Mouse (Mus musculus) large intestine, adult 2 months (tissue): ENCODE results near the gene Pced1b. TPM values are rescaled to one million over a fixed set of nuclear protein-coding genes. Genes with fewer than 3 reads are reported as not detected.
"Not testable (repeated sequence)": the region's sequence is repeated elsewhere in the genome, so short reads cannot be mapped to it uniquely, and the experiment has no call there.

Experiments used
- DNase-seq: peaks from one replicate; pipeline ENCODE4 v3.0.0-alpha.2; 2012; ENCODE audit warnings: low read depth, low spot score
- WGBS: fragments of 180-500 bp; shearing (Covaris S2); methylation state at CpG from one replicate; pipeline ENCODE4 v1.1.7; 2018; 5-methylcytosine and 5-hydroxymethylcytosine counted together
- polyA plus RNA-seq: library from polyadenylated mRNA; depleted of rRNA; stranded (reverse); fragments of >200 nt; gene quantifications from 2 replicates; pipeline ENCODE4 v1.2.3, GENCODE M21; 2012

The Pced1b gene
- polyA plus RNA-seq, 1 experiment: 5.3 TPM

GRCm38 (mm10) chr15:97360842-97361770, 114.2 kb downstream of the Pced1b start:
- no peak for DNase-seq
- WGBS: 78% methylated on average over 23 of the region's 23 CpGs

- DNase-seq: no peak
- WGBS: 60% methylated on average over 8 of the region's 8 CpGs
These were observed 114.9 kb downstream of the Pced1b start for GRCm38 (mm10) chr15:97361771-97362171.

- WGBS: 58% methylated on average over 3 of the region's 3 CpGs
- DNase-seq: not testable (repeated sequence)
These were observed 117.4 kb downstream of the Pced1b start for GRCm38 (mm10) chr15:97364271-97364670.

DNA sequence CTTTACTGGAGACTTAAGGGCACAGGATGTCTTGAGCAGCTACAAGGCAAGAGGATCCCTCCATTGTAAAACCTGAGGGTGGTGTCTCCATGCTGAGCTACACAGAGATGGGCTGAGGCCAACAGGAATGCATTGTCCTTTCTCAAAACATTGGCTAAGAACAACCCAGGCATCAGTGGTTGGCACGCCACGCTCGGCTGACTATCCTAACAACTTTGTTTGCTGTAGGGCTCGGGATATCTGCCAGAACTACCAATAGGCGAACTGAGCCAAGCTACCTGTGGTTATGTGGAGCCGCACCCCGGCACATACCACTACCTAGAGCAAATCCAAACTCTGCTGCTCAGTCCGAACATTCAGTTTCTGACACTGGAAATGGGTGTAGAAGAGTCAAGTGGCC, 118.1 kb downstream of the Pced1b start:
- DNase-seq: no peak
- 54% methylated on average over 8 of the region's 8 CpGs for WGBS

GRCm38 (mm10) chr15:97368035-97368608, 121.2 kb downstream of the Pced1b start:
- WGBS: 93% methylated on average over 9 of the region's 9 CpGs
- DNase-seq: no peak

GRCm38 (mm10) chr15:97368631-97369030, 121.7 kb downstream of the Pced1b start:
- no peak for DNase-seq
- 68% methylated on average over 7 of the region's 7 CpGs for WGBS

DNA sequence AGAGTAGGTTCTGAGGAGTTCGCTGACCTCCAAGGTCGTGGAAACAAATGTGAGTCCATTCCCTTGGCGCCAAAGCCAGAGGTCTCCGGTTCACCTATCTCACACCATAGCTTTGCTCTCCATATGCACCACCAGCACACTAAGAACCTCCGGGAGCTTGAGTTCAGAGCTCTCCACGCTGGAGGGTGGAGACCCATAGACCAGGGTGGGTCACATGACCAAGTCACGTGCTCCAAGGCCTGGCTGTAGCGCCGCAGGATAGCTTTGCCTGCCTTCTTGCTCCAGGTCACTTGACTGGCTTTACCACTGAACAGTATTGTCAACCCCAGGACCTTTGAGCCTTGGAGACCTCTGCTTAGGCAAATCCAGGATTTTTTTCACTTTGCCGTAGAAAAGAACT, 122.2 kb downstream of the Pced1b start:
- DNase-seq: no peak
- 87% methylated on average over 10 of the region's 10 CpGs for WGBS

GRCm38 (mm10) chr15:97370880-97371279, 124.0 kb downstream of the Pced1b start:
- WGBS: 98% methylated on average over 7 of the region's 7 CpGs
- DNase-seq: no peak

GRCm38 (mm10) chr15:97372043-97372442, 125.1 kb downstream of the Pced1b start:
- WGBS: 81% methylated on average over 3 of the region's 3 CpGs
- DNase-seq: not testable (repeated sequence)

DNA sequence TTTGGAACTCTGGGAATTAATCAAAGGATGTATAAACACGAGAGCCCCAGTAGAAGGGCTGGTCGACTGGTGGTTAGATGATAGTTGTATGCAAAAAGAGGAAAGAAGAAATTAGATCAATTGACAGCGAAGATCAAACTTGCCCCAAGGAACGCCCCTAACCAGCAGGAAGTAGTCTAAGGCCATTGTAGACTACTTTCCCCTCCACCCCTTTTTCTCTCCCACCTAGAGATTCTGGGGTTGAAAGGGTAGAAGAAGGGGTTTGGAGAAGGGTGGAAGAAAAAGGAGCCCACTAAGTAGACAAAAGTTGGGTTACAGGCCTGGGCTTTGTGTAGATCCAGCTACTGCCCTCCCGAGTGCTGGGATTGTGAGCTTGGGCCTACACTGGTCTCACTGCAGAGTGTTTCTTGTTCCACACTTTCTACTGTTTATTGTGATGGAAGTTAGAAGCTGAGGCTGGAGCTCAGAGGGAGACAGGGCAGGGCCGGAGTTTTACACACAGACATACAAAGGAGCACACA, 125.8 kb downstream of the Pced1b start:
- no peak for DNase-seq
- WGBS: 77% methylated on average over 6 of the region's 6 CpGs

GRCm38 (mm10) chr15:97373203-97374084, 126.5 kb downstream of the Pced1b start:
- no peak for DNase-seq
- 43% methylated on average over 25 of the region's 25 CpGs for WGBS

- no peak for DNase-seq
- 83% methylated on average over 8 of the region's 8 CpGs for WGBS
These were observed 127.4 kb downstream of the Pced1b start for GRCm38 (mm10) chr15:97374085-97374844.

DNA sequence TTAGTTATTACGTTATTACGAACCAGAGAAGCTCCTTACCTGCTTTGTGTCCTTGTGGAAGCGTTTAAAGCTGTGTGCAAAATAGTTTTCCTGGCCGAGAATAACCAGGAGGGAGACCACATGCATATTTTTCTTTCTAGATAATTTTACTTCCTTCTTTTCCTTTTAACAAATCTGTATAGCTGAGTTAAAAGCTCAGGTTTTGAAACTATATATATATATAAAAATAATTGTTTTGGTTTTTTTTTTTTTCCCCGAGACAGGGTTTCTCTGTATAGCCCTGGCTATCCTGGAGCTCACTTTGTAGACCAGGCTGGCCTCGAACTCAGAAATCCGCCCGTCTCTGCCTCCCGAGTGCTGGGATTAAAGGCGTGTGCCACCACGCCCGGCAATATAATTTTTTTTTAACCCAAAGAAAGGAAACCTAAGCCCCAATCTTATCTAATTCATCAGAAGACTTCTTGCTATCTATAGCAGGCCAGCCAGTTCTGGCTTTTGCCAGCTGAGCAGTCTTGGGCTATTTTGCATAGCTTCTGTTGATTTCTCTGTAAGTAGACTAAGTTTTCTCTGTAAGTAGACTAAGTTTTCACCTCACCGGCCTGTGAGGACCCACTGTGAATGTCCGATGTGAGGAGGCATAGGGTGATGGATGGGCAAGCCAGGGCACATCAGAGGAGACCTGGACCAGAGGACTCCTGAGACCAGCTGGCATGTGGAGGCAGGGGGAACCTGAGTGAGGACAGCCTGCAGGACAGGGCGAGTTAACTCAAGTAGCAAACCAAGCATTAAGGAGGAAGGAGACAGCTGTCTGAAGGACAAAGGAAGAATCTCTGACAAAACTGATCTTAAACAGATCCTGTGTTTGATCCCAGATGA, 128.2 kb downstream of the Pced1b start:
- 85% methylated on average over 15 of the region's 15 CpGs for WGBS
- DNase-seq: no peak

DNA sequence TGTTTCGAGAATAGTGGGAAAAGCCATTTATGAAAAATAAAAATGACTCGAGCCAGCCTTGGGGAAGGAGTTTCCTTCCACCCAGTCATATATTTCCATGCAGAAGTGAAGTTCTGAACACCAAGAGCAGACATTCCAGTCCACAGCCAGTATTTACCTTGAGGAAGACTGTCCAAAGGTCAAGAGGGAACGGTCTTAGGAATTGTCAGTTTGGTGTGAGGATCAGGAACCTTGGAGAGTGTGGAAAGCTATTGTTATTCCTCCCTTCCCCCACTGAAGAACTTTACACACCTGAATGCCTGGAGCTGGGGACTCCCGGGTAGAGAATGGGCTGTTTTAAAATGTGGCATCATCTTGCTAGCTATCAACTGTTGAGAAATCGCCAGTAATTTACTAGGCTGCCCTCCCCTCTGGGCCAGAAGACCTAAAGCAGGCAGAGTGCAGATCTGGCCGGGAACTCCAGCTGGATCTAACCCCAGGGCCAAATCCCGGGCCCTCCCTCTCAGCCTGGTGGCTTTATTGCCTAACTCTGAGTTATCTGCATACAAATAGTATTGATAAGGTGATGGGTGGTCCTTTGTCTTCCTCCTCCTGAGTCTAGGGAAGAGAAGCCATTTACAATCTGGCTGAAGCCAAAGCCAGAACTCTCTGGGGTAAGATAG, 129.3 kb downstream of the Pced1b start:
- no peak for DNase-seq
- 25% methylated on average over 7 of the region's 7 CpGs for WGBS

- DNase-seq: no peak
- 27% methylated on average over 19 of the region's 19 CpGs for WGBS
These were observed 129.9 kb downstream of the Pced1b start for GRCm38 (mm10) chr15:97376792-97377222.

GRCm38 (mm10) chr15:97378061-97378460, 131.2 kb downstream of the Pced1b start:
- no peak for DNase-seq
- 78% methylated on average over 4 of the region's 4 CpGs for WGBS

- DNase-seq: no peak
- WGBS: 51% methylated on average over 11 of the region's 12 CpGs
These were observed 132.8 kb downstream of the Pced1b start for GRCm38 (mm10) chr15:97379489-97380304.
